Mouse (Mus musculus) lung, postnatal 25 days (tissue): ENCODE results near the gene Hcfc1r1.

Source experiments
- DNase-seq: peaks from one replicate; pipeline ENCODE4 v3.0.0; 2022; ENCODE audit warnings: low spot score

Gene Hcfc1r1

GRCm38 (mm10) chr17:23675127-23675526, 1.7 kb downstream of the Hcfc1r1 start:
- peak; percentile 48 for DNase-seq

GRCm38 (mm10) chr17:23675564-23676281, 2.3 kb downstream of the Hcfc1r1 start:
- DNase-seq: peak; percentile 48

- no peak for DNase-seq
These were observed 3.2 kb downstream of the Hcfc1r1 start for GRCm38 (mm10) chr17:23676473-23677031.

GRCm38 (mm10) chr17:23677236-23677679, 3.9 kb downstream of the Hcfc1r1 start, which contains the start of gene Tnfrsf12a:
Gene Tnfrsf12a (minus strand): TSS chr17:23677468.
- DNase-seq: peak; percentile 89

- no peak for DNase-seq
These were observed 5.9 kb downstream of the Hcfc1r1 start, which contains the start of gene Cldn6 for GRCm38 (mm10) chr17:23679127-23679835. Gene Cldn6 (plus strand): TSS chr17:23679249.

- no peak for DNase-seq
These were observed 6.9 kb downstream of the Hcfc1r1 start for GRCm38 (mm10) chr17:23680336-23680735.

GRCm38 (mm10) chr17:23681086-23681485, 7.7 kb downstream of the Hcfc1r1 start:
- no peak for DNase-seq

GRCm38 (mm10) chr17:23682092-23682491, 8.7 kb downstream of the Hcfc1r1 start:
- DNase-seq: no peak

- DNase-seq: no peak
These were observed 9.1 kb downstream of the Hcfc1r1 start for GRCm38 (mm10) chr17:23682530-23682929.

- DNase-seq: no peak
These were observed 9.8 kb downstream of the Hcfc1r1 start for GRCm38 (mm10) chr17:23683226-23683625.

- DNase-seq: no peak
These were observed 10.7 kb downstream of the Hcfc1r1 start, which contains the start of gene Cldn9 for GRCm38 (mm10) chr17:23683856-23684672. Gene Cldn9 (minus strand): TSS chr17:23684026.

GRCm38 (mm10) chr17:23694491-23694890, 21.1 kb downstream of the Hcfc1r1 start:
- DNase-seq: no peak

GRCm38 (mm10) chr17:23695801-23696200, 22.4 kb downstream of the Hcfc1r1 start:
- DNase-seq: no peak

- DNase-seq: peak; percentile 37
These were observed 26.0 kb downstream of the Hcfc1r1 start for GRCm38 (mm10) chr17:23699131-23700077.

- peak; percentile 93 for DNase-seq
These were observed 26.7 kb downstream of the Hcfc1r1 start for GRCm38 (mm10) chr17:23700079-23700478.

GRCm38 (mm10) chr17:23703301-23703700, 29.9 kb downstream of the Hcfc1r1 start:
- no peak for DNase-seq

GRCm38 (mm10) chr17:23704741-23705140, 31.3 kb downstream of the Hcfc1r1 start:
- no peak for DNase-seq

- no peak for DNase-seq
These were observed 32.2 kb downstream of the Hcfc1r1 start for GRCm38 (mm10) chr17:23705525-23706104.

- peak; percentile 69 for DNase-seq
These were observed 32.8 kb downstream of the Hcfc1r1 start for GRCm38 (mm10) chr17:23706212-23706611.

- no peak for DNase-seq
These were observed 43.6 kb downstream of the Hcfc1r1 start for GRCm38 (mm10) chr17:23717003-23717402.
